11 mouse cellular contexts compared by ENCODE assay signal in the genomic region with DNA sequence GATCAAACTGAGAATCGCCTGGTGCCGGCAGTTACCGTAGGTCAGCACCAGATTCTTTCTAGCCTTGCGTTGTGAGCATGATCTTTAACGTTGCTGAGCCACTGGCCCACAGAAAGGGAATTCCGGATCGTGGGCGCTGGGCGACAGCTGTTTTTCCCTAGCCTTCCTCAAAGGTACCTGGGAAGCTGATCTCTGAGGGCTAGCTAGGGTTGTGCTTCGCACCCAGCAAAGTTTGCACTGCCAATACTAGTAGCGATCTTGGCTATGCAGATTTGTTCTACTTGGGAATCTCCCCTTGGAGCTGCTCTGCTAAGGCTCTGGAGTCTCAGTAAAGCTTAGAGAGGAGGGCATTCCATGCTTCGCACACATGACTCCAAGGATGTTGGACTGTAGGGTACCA. TPM values are rescaled to one million over a fixed set of nuclear protein-coding genes. Genes with fewer than 3 reads are reported as not detected.
A peak's percentile ranks its signal among the peaks of the same experiment; 100 is the strongest.
DNase-seq lines count a peak whose midpoint lies in the region; ATAC-seq and TF ChIP-seq lines count a peak whose summit lies in the region.
"Had no signal": no experiment of that assay in that cellular context is flagged by ENCODE, and none has a peak within 500 bp of the region (broad histone marks: within the 10 kb centered on the region; RNA-seq: fewer than 3 reads in every experiment).

No protein-coding gene starts in this region.

- no peaks in the 10 kb centered on the region for H3K9me3 ChIP-seq in embryonic facial prominence, embryonic 10.5 days
- no peaks in the 10 kb centered on the region for H3K9me3 ChIP-seq in neural tube, embryonic 11.5 days (ENCODE audit: control insufficient read depth, low read length)

- H3K27ac ChIP-seq in kidney, adult 2 months (ENCODE audit: insufficient read depth, low read depth, low read length), result no peak overlapping the region
- no peak overlapping the region for H3K27ac ChIP-seq in embryonic facial prominence, embryonic 10.5 days (replicated peaks)
- H3K27ac ChIP-seq in neural tube, embryonic 11.5 days (ENCODE audit: low read depth, low read length), result no peak overlapping the region

- no peak for TF ChIP-seq POLR2A in kidney, adult 2 months (IDR thresholded peaks at IDR 0.05; ENCODE audit: low read depth, low read length)

- 0 out of 2 replicates have a peak, but pooled peaks cover 3% of the 10 kb centered on the region for H3K4me1 ChIP-seq in kidney, adult 2 months (ENCODE audit: control insufficient read depth, insufficient read depth, low read length)
- H3K4me1 ChIP-seq in embryonic facial prominence, embryonic 10.5 days, result peaks cover 38% of the 10 kb centered on the region
- H3K4me1 ChIP-seq in neural tube, embryonic 11.5 days (ENCODE audit: control insufficient read depth, insufficient read depth, low read length), result peaks cover 20% of the 10 kb centered on the region; the same call in 1 of the 2 replicates

- ATAC-seq in inflammation-experienced regulatory T-cells, adult 6 months, result peak; percentile 16
- no peak for ATAC-seq in neural tube, embryonic 11.5 days (ENCODE audit: insufficient read depth, low FRiP score, low TSS enrichment)

- H3K4me2 ChIP-seq in neural tube, embryonic 11.5 days (ENCODE audit: low read depth), result peak overlapping the region; percentile 25

- no peak for TF ChIP-seq CTCF in kidney, adult 2 months (conservative IDR thresholded peaks at IDR 0.05; ENCODE audit: insufficient read depth, insufficient read length, low read depth, low read length)

- peak overlapping the region; percentile 12; the same call in 1 of the 2 replicates for H3K4me3 ChIP-seq in kidney, adult 2 months (ENCODE audit: insufficient read depth, low read depth, low read length)
- peak overlapping the region; percentile 38 for H3K4me3 ChIP-seq in embryonic facial prominence, embryonic 10.5 days
- peak overlapping the region; percentile 27 for H3K4me3 ChIP-seq in neural tube, embryonic 11.5 days (ENCODE audit: low read depth, low read length)

- peaks cover 12% of the 10 kb centered on the region for H3K27me3 ChIP-seq in kidney, adult 2 months (replicated peaks; ENCODE audit: control insufficient read depth, insufficient read depth, low read length)
- peaks cover 100% of the 10 kb centered on the region for H3K27me3 ChIP-seq in embryonic facial prominence, embryonic 10.5 days (replicated peaks; ENCODE audit: low read depth, poor library complexity, severe bottlenecking)
- peaks cover 88% of the 10 kb centered on the region for H3K27me3 ChIP-seq in neural tube, embryonic 11.5 days (ENCODE audit: control insufficient read depth, insufficient read depth, low read length)

- DNase-seq in kidney, adult 2 months, result no peak
- no peak for DNase-seq in kidney, adult 11 months
- DNase-seq in embryonic facial prominence, embryonic 10.5 days (ENCODE audit: low spot score), result peak; percentile 53
- peak; percentile 49 for DNase-seq in neural tube, embryonic 11.5 days (ENCODE audit: low spot score)
- no peak for DNase-seq in MN1 (ENCODE audit: low spot score)
- DNase-seq in adrenal gland, postnatal 4 days (ENCODE audit: low spot score in 2 of 2), result no peak
- DNase-seq in cerebellum, postnatal 14 days, result no peak
- DNase-seq: cerebellum, postnatal 25 days; lung, postnatal 36 days had no signal

- H3K36me3 ChIP-seq in kidney, adult 2 months (ENCODE audit: control insufficient read depth, insufficient read depth, low read length), result no peaks in the 10 kb centered on the region
- no peaks in the 10 kb centered on the region for H3K36me3 ChIP-seq in embryonic facial prominence, embryonic 10.5 days (replicated peaks)
- H3K36me3 ChIP-seq in neural tube, embryonic 11.5 days (ENCODE audit: control insufficient read depth, insufficient read depth, low read length), result no peaks in the 10 kb centered on the region; the same call in 1 of the 2 replicates

- peak overlapping the region; percentile 26 for H3K9ac ChIP-seq in neural tube, embryonic 11.5 days (ENCODE audit: low read length)

- WGBS in kidney, adult 2 months, result 2% methylated on average over 12 of the region's 12 CpGs
- 1% methylated on average over 12 of the region's 12 CpGs for WGBS in embryonic facial prominence, embryonic 10.5 days
- 1% methylated on average over 12 of the region's 12 CpGs for WGBS in neural tube, embryonic 11.5 days

RNA-seq across cellular contexts. Expression of gene Wnt1, which starts 1.6 kb away (rescaled TPM):
- 0.04 TPM in 1 of 2 replicates, not detected in the other for polyA plus RNA-seq in kidney, adult 2 months (2012; rRNA removed)
- polyA plus RNA-seq in embryonic facial prominence, embryonic 10.5 days (2016; fragmentation: Nextera tagmentation; extraction: Ambion mirVana), result 1.0 and 1.5 TPM in 2 replicates
- polyA plus RNA-seq in inflammation-experienced regulatory T-cells, adult 6 months (2017; shearing (Covaris generic)), result under 1 TPM in 1 of 3 experiments, not detected in 2; 0.15 TPM
- 11.8 and 12.9 TPM in 2 replicates for polyA plus RNA-seq in neural tube, embryonic 11.5 days (2014; fragmentation: Nextera tagmentation; extraction: Ambion mirVana)
- total RNA-seq in adrenal gland, postnatal 4 days (2021), result not detected
- total RNA-seq: hematopoietic stem cell, adult 5-6 weeks had no signal

RNA-seq across cellular contexts. Expression of gene Wnt10b, which starts 13.3 kb away (rescaled TPM):
- polyA plus RNA-seq in kidney, adult 2 months (2012; rRNA removed), result 0.22 and 0.25 TPM in 2 replicates
- 0.34 and 0.40 TPM in 2 replicates for polyA plus RNA-seq in embryonic facial prominence, embryonic 10.5 days (2016; fragmentation: Nextera tagmentation; extraction: Ambion mirVana)
- under 1 TPM in 1 of 3 experiments, not detected in 2; 0.15 TPM for polyA plus RNA-seq in inflammation-experienced regulatory T-cells, adult 6 months (2017; shearing (Covaris generic))
- 0.51 and 0.95 TPM in 2 replicates for polyA plus RNA-seq in neural tube, embryonic 11.5 days (2014; fragmentation: Nextera tagmentation; extraction: Ambion mirVana)
- 1 to 10 TPM in 1 of 2 experiments, under 1 TPM in 1; 0.68 to 1.2 TPM for total RNA-seq in adrenal gland, postnatal 4 days (2021)

RNA-seq across cellular contexts. Expression of gene Ddn, which starts 18.1 kb away (rescaled TPM):
- 12.1 and 12.3 TPM in 2 replicates for polyA plus RNA-seq in kidney, adult 2 months (2012; rRNA removed)
- not detected in 2 replicates for polyA plus RNA-seq in embryonic facial prominence, embryonic 10.5 days (2016; fragmentation: Nextera tagmentation; extraction: Ambion mirVana)
- not detected for polyA plus RNA-seq in inflammation-experienced regulatory T-cells, adult 6 months (2017; shearing (Covaris generic))
- 0.48 and 0.78 TPM in 2 replicates for polyA plus RNA-seq in neural tube, embryonic 11.5 days (2014; fragmentation: Nextera tagmentation; extraction: Ambion mirVana)
- total RNA-seq in adrenal gland, postnatal 4 days (2021), result 1 to 10 TPM in 1 of 2 experiments, under 1 TPM in 1; 0.76 to 4.2 TPM

RNA-seq across cellular contexts. Expression of gene Arf3, which starts 28.2 kb away (rescaled TPM):
- polyA plus RNA-seq in kidney, adult 2 months (2012; rRNA removed), result 114 and 143 TPM in 2 replicates
- 41.6 and 43.1 TPM in 2 replicates for polyA plus RNA-seq in embryonic facial prominence, embryonic 10.5 days (2016; fragmentation: Nextera tagmentation; extraction: Ambion mirVana)
- polyA plus RNA-seq in inflammation-experienced regulatory T-cells, adult 6 months (2017; shearing (Covaris generic)), result 10 to 100 TPM; 35.5 to 38.0 (median 37.8) TPM
- 42.0 and 44.0 TPM in 2 replicates for polyA plus RNA-seq in neural tube, embryonic 11.5 days (2014; fragmentation: Nextera tagmentation; extraction: Ambion mirVana)
- 100 to 1,000 TPM; 124 to 135 TPM for total RNA-seq in adrenal gland, postnatal 4 days (2021)

RNA-seq across cellular contexts. Expression of gene Prkag1, which starts 40.1 kb away (rescaled TPM):
- 68.9 and 72.7 TPM in 2 replicates for polyA plus RNA-seq in kidney, adult 2 months (2012; rRNA removed)
- polyA plus RNA-seq in embryonic facial prominence, embryonic 10.5 days (2016; fragmentation: Nextera tagmentation; extraction: Ambion mirVana), result 83.5 and 85.3 TPM in 2 replicates
- polyA plus RNA-seq in inflammation-experienced regulatory T-cells, adult 6 months (2017; shearing (Covaris generic)), result 100 to 1,000 TPM; 119 to 137 (median 129) TPM
- polyA plus RNA-seq in neural tube, embryonic 11.5 days (2014; fragmentation: Nextera tagmentation; extraction: Ambion mirVana), result 73.1 and 74.0 TPM in 2 replicates
- total RNA-seq in adrenal gland, postnatal 4 days (2021), result 10 to 100 TPM; 66.4 to 68.2 TPM

Comparison
In these comparisons a context has a peak if more than half of its experiments do, and no peak if none do; other contexts are left out.
1. DNase-seq: peak in embryonic facial prominence, embryonic 10.5 days (single experiment) and neural tube, embryonic 11.5 days (single experiment); none in kidney, adult 2 months (single experiment), kidney, adult 11 months (single experiment), MN1 (single experiment), adrenal gland, postnatal 4 days (0 of 2) and cerebellum, postnatal 14 days (0 of 2).
2. Peak in every context shown above with its lines, with median percentiles within 50 percentile points of each other: H3K4me3 ChIP-seq.